Mouse (Mus musculus): ENCODE measurements around the gene Rhoa. TPM values are rescaled to one million over a fixed set of nuclear protein-coding genes. Genes with fewer than 3 reads are reported as not detected.
"Not testable (repeated sequence)": the region's sequence is repeated elsewhere in the genome, so short reads cannot be mapped to it uniquely, and the experiment has no call there.

Gene Rhoa
- polyA plus RNA-seq, 1 experiment from 2014 or later: 190 TPM

DNA sequence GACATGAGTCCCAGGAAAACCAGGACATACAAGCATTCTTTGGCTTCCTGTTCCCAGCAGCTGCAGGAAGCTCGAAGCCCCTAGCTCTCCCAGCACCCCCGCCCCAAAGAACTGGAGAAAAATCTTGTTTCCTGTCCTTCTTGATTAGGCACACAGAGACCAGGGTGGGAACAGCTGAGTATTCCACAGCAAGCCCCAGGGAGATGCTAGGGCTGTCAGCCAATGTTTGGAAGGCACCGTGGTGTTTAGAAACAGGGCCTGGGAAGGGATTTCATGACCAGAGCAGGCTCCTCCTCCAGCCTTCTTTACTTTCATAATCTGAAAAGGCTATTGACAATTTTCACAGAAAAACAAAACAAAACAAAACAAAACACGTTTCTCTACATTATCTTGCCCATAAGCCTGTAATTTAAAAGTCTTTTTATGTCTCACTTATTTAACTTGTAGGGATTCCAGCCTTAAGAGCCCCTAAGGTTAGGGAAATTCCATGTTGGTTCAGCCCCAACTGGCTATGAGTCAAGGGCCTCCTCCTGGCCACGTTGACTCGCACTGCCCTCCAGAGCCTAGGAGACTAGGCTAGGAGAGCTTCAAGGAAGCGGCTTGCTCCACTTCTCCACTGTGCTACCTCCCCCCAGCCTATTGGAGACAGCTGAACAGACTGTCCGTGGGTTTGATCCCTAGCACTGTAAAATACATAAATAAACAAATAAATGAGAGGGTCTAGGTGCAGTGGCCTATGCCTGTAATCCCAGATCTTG lies 25.7 kb upstream of the Rhoa start:
- 0 out of 2 replicates have a peak overlapping the region, but pooled peaks have one; percentile 32 for H3K27ac ChIP-seq (ENCODE audit: low read length)

DNA sequence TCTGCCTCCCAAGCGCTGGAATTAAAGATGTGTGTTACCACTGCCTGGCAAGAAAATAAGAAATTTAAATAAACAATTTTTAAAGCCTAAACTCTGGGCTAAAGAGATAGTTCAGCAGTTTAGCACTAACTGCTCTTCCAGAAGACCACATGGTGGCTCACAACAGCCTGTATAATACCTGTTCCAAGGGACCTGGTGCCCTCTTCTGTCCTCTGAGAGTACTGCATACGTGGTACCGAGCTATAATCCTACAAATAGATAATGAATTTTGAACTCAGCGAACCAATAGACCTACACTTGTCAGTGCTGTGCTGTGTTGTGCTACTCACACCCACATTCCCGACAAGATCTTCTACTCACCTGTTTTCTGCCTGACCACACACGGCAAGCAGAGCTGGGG lies 21.5 kb upstream of the Rhoa start:
- Histone ChIP-seq H3K36me3 (ENCODE audit: control insufficient read depth, insufficient read depth) (no peaks in the 10 kb centered on the region), H3K4me1 (ENCODE audit: control insufficient read depth, low read depth, low read length) (peaks cover 3% of the 10 kb centered on the region; the same call in 1 of the 2 replicates), H3K4me3 (ENCODE audit: low read depth, low read length) (no peak overlapping the region), H3K27ac (ENCODE audit: low read length) (no peak overlapping the region), H3K9ac (ENCODE audit: low read depth, low read length) (no peak overlapping the region), H3K27me3 (ENCODE audit: control insufficient read depth, insufficient read depth, low read depth, low read length) (no peaks in the 10 kb centered on the region), H3K9me3 (replicated peaks; ENCODE audit: control insufficient read depth, low read length) (no peaks in the 10 kb centered on the region), H3K4me2 (ENCODE audit: low read depth, low read length) (no peak overlapping the region)
- ATAC-seq (ENCODE audit: low read depth): peak; percentile 82
- 8% methylated on average over 6 of the region's 6 CpGs for WGBS (ENCODE audit: insufficient replicate concordance)

More for the DNA sequence above, 25.7 kb upstream of the Rhoa start:
- H3K4me1 ChIP-seq (ENCODE audit: control insufficient read depth, low read depth, low read length): peaks cover under 1% of the 10 kb centered on the region; the same call in 1 of the 2 replicates
- H3K36me3 ChIP-seq (ENCODE audit: control insufficient read depth, insufficient read depth): no peaks in the 10 kb centered on the region
- ATAC-seq (ENCODE audit: low read depth): peak; percentile 42; the same call in 1 of the 2 replicates
- H3K9ac ChIP-seq (ENCODE audit: low read depth, low read length): no peak overlapping the region
- 26% methylated on average over 8 of the region's 8 CpGs for WGBS (ENCODE audit: insufficient replicate concordance)
- H3K9me3 ChIP-seq (replicated peaks; ENCODE audit: control insufficient read depth, low read length): no peaks in the 10 kb centered on the region
- no peaks in the 10 kb centered on the region for H3K27me3 ChIP-seq (ENCODE audit: control insufficient read depth, insufficient read depth, low read depth, low read length)
- H3K4me3 ChIP-seq (ENCODE audit: low read depth, low read length): no peak overlapping the region
- no peak overlapping the region for H3K4me2 ChIP-seq (ENCODE audit: low read depth, low read length)

DNA sequence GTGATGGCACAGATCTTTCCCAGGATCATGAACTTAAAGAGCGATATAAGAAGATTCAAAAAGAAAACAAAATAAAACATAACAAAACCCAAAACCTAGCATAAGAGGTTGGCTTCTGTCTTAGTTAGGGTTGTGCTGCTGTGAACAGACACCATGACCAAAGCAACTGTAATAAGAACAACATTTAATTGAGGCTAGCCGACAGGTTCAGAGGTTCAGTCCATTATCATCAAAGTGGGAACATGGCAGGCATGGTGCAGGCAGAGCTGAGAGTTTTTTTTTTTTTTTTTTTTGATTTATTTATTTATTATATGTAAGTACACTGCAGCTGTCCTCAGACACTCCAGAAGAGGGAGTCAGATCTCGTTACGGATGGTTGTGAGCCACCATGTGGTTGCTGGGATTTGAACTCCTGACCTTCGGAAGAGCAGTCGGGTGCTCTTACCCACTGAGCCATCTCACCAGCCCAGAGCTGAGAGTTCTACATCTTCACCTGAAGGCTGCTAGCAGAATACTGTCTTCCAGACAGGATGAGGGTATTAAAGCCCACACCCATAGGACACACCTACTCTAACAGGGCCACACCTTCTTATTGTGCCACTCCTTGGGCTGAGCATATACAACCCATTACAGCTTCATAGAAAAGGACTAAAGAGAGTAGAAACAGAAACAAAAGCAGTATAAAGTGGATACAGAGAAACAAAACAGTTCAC lies 18.2 kb upstream of the Rhoa start:
- H3K4me2 ChIP-seq (ENCODE audit: low read depth, low read length); H3K27me3 ChIP-seq (ENCODE audit: control insufficient read depth, insufficient read depth, low read depth, low read length); H3K9ac ChIP-seq (ENCODE audit: low read depth, low read length); ATAC-seq (ENCODE audit: low read depth); H3K9me3 ChIP-seq (replicated peaks; ENCODE audit: control insufficient read depth, low read length); H3K36me3 ChIP-seq (ENCODE audit: control insufficient read depth, insufficient read depth); H3K4me3 ChIP-seq (ENCODE audit: low read depth, low read length); H3K27ac ChIP-seq (ENCODE audit: low read length): not testable (repeated sequence)
- WGBS (ENCODE audit: insufficient replicate concordance): 91% methylated on average over 4 of the region's 6 CpGs
- H3K4me1 ChIP-seq (ENCODE audit: control insufficient read depth, low read depth, low read length): peaks cover 12% of the 10 kb centered on the region

DNA sequence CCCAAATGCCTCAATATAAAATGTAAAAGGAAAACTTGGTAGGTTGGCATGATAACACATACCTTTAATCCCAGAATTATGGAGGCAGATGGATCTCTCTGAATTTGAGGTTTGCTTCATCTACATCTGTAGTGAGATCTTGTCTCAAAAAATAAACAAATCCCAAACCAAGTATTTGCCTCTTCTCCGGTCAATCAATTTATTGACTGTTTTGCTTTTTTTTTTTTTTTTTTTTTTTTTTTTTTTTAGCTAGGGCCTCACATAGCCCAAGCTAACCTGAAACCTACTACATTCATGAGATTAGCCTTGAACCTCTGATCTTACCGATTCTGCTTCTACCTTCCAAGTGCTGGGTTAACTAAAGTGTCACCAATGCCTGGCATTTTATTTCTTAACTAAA lies 16.6 kb upstream of the Rhoa start:
- H3K27ac ChIP-seq (ENCODE audit: low read length): no peak overlapping the region
- peak overlapping the region; percentile 88 for H3K4me2 ChIP-seq (ENCODE audit: low read depth, low read length)

GRCm38 (mm10) chr9:108290016-108290750 lies 15.7 kb upstream of the Rhoa start, which contains the start of gene Nicn1:
Gene Nicn1, plus strand, starts transcription at chr9:108290429.
- H3K4me1 ChIP-seq (ENCODE audit: control insufficient read depth, low read depth, low read length): peaks cover 12% of the 10 kb centered on the region
- H3K9me3 ChIP-seq (replicated peaks; ENCODE audit: control insufficient read depth, low read length): no peaks in the 10 kb centered on the region
- WGBS (ENCODE audit: insufficient replicate concordance): 2% methylated on average over 32 of the region's 32 CpGs
- peak within 1 kb of the TSS; percentile 58 for H3K9ac ChIP-seq (ENCODE audit: low read depth, low read length)
- H3K27me3 ChIP-seq (ENCODE audit: control insufficient read depth, insufficient read depth, low read depth, low read length): no peaks in the 10 kb centered on the region
- no peaks in the 10 kb centered on the region for H3K36me3 ChIP-seq (ENCODE audit: control insufficient read depth, insufficient read depth)
- H3K27ac ChIP-seq (ENCODE audit: low read length): peak within 1 kb of the TSS; percentile 75
- peak within 1 kb of the TSS; percentile 71 for H3K4me3 ChIP-seq (ENCODE audit: low read depth, low read length)
- ATAC-seq (ENCODE audit: low read depth): peak; percentile 100
- H3K4me2 ChIP-seq (ENCODE audit: low read depth, low read length): peak within 1 kb of the TSS; percentile 88

More for the DNA sequence above, 16.6 kb upstream of the Rhoa start:
- Histone ChIP-seq H3K4me1 (ENCODE audit: control insufficient read depth, low read depth, low read length) (peaks cover 12% of the 10 kb centered on the region), H3K36me3 (ENCODE audit: control insufficient read depth, insufficient read depth) (no peaks in the 10 kb centered on the region), H3K9me3 (replicated peaks; ENCODE audit: control insufficient read depth, low read length) (no peaks in the 10 kb centered on the region), H3K9ac (ENCODE audit: low read depth, low read length) (no peak overlapping the region), H3K27me3 (ENCODE audit: control insufficient read depth, insufficient read depth, low read depth, low read length) (no peaks in the 10 kb centered on the region), H3K4me3 (ENCODE audit: low read depth, low read length) (no peak overlapping the region)
- WGBS (ENCODE audit: insufficient replicate concordance): 40% methylated on average over 2 of the region's 2 CpGs
- ATAC-seq (ENCODE audit: low read depth): no peak

GRCm38 (mm10) chr9:108290773-108291172 lies 15.2 kb upstream of the Rhoa start:
- 46% methylated on average over 6 of the region's 6 CpGs for WGBS (ENCODE audit: insufficient replicate concordance)
- no peak overlapping the region for H3K27ac ChIP-seq (ENCODE audit: low read length)
- peak overlapping the region; percentile 88 for H3K4me2 ChIP-seq (ENCODE audit: low read depth, low read length)
- no peak for ATAC-seq (ENCODE audit: low read depth)
- no peaks in the 10 kb centered on the region for H3K36me3 ChIP-seq (ENCODE audit: control insufficient read depth, insufficient read depth)
- H3K9ac ChIP-seq (ENCODE audit: low read depth, low read length): no peak overlapping the region; the same call in 1 of the 2 replicates
- H3K4me3 ChIP-seq (ENCODE audit: low read depth, low read length): peak overlapping the region; percentile 71
- H3K4me1 ChIP-seq (ENCODE audit: control insufficient read depth, low read depth, low read length): peaks cover 12% of the 10 kb centered on the region
- no peaks in the 10 kb centered on the region for H3K27me3 ChIP-seq (ENCODE audit: control insufficient read depth, insufficient read depth, low read depth, low read length)
- no peaks in the 10 kb centered on the region for H3K9me3 ChIP-seq (replicated peaks; ENCODE audit: control insufficient read depth, low read length)

GRCm38 (mm10) chr9:108296453-108297355 lies 9.2 kb upstream of the Rhoa start, which contains the start of gene Amt:
Gene Amt, plus strand, starts transcription at chr9:108296853.
- H3K27me3 ChIP-seq (ENCODE audit: control insufficient read depth, insufficient read depth, low read depth, low read length): no peaks in the 10 kb centered on the region
- no peaks in the 10 kb centered on the region for H3K36me3 ChIP-seq (ENCODE audit: control insufficient read depth, insufficient read depth)
- peak within 1 kb of the TSS; percentile 2 for H3K4me3 ChIP-seq (ENCODE audit: low read depth, low read length)
- H3K27ac ChIP-seq (ENCODE audit: low read length): peak within 1 kb of the TSS; percentile 69
- H3K9me3 ChIP-seq (replicated peaks; ENCODE audit: control insufficient read depth, low read length): no peaks in the 10 kb centered on the region
- 52% methylated on average over 18 of the region's 18 CpGs for WGBS (ENCODE audit: insufficient replicate concordance)
- peak within 1 kb of the TSS; percentile 39 for H3K4me2 ChIP-seq (ENCODE audit: low read depth, low read length)
- ATAC-seq (ENCODE audit: low read depth): peak; percentile 82
- peak within 1 kb of the TSS; percentile 18; the same call in 1 of the 2 replicates for H3K9ac ChIP-seq (ENCODE audit: low read depth, low read length)
- no peaks in the 10 kb centered on the region for H3K4me1 ChIP-seq (ENCODE audit: control insufficient read depth, low read depth, low read length)

- Histone ChIP-seq H3K36me3 (ENCODE audit: control insufficient read depth, insufficient read depth) (peaks cover 8% of the 10 kb centered on the region; the same call in 1 of the 2 replicates), H3K4me3 (ENCODE audit: low read depth, low read length) (no peak overlapping the region), H3K4me1 (ENCODE audit: control insufficient read depth, low read depth, low read length) (peaks cover 14% of the 10 kb centered on the region), H3K27ac (ENCODE audit: low read length) (peak overlapping the region; percentile 42; the same call in 1 of the 2 replicates), H3K9ac (ENCODE audit: low read depth, low read length) (no peak overlapping the region), H3K27me3 (ENCODE audit: control insufficient read depth, insufficient read depth, low read depth, low read length) (no peaks in the 10 kb centered on the region), H3K9me3 (replicated peaks; ENCODE audit: control insufficient read depth, low read length) (no peaks in the 10 kb centered on the region), H3K4me2 (ENCODE audit: low read depth, low read length) (no peak overlapping the region)
- WGBS (ENCODE audit: insufficient replicate concordance): 56% methylated on average over 3 of the region's 3 CpGs
- no peak for ATAC-seq (ENCODE audit: low read depth)
Observed at GRCm38 (mm10) chr9:108301853-108302252, 4.1 kb upstream of the Rhoa start.

All from liver, embryonic 16.5 days (tissue).